Mouse (Mus musculus) monocyte, adult 2 months (primary cell): ENCODE measurements around the gene Tcte1.
A peak's percentile ranks its signal among the peaks of the same experiment; 100 is the strongest.

Source experiments
- DNase-seq, 2 experiments: peaks; one replicate each; pipeline ENCODE4 v3.0.0; 2022; ENCODE audit warnings: low spot score in 2 of 2, low read depth in 1 of 2

The Tcte1 gene

DNA sequence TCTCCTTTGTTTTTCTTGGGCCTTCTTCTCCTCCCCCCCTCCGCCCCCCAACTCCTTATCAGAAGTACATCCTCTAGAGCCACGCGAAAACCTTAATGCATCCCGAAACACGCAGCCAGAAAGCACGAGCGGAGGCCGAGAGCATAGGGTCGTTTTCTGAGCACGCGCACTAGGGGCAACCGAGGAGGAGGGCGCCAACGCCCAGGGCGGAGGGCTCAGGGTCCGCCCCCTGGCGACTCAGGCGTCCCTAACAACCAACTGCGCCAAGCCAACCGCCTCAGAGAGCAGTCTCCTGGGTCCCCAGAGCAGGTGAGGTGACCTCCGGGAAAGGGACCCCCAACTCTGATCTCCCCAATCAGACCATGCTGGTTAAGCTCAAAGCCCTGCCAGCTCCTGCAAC, at the start of gene Tcte1:
Gene Tcte1, plus strand, starts transcription at position 172 of the 400 bp plus-strand sequence.
- DNase-seq = no peak

DNA sequence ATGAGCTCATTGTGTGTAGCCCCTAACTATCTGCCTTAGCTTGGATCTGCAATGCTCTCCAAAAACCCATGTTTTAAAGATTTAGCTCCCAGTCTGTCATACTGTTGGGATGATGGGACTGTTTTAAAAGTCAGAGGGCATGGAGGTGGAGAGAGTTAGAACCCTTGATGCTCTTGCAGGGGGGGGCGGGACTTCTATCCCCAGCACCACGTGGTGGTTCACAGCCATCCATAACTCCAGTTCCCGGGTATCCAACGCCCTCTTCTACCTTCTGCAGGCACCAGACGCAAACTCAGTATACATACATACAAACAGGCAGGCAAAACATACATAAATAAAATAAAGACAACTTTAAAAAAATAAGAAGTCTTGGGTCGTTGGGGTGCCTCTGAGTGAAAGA, 49.6 kb upstream of the Tcte1 start:
- DNase-seq = no peak

DNA sequence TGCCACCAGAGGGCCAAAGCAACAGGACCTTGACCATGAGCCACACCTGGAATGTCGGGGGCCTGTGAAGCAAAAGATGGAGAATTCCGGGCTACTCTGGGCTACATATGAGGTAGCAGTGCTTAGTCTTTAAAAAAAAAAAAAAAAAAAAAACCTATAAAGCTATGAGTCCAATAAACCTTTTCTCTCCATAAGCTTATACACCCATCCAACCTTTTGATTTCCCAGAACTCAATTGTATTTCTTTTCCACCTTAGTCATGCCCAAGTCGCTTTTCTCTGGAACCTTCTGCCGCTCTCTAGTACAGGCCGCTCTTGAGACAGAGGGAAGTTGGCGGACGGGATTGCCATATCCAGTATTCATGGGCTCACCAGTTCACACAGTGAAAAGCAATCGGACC, 49.1 kb upstream of the Tcte1 start:
- no peak for DNase-seq

DNA sequence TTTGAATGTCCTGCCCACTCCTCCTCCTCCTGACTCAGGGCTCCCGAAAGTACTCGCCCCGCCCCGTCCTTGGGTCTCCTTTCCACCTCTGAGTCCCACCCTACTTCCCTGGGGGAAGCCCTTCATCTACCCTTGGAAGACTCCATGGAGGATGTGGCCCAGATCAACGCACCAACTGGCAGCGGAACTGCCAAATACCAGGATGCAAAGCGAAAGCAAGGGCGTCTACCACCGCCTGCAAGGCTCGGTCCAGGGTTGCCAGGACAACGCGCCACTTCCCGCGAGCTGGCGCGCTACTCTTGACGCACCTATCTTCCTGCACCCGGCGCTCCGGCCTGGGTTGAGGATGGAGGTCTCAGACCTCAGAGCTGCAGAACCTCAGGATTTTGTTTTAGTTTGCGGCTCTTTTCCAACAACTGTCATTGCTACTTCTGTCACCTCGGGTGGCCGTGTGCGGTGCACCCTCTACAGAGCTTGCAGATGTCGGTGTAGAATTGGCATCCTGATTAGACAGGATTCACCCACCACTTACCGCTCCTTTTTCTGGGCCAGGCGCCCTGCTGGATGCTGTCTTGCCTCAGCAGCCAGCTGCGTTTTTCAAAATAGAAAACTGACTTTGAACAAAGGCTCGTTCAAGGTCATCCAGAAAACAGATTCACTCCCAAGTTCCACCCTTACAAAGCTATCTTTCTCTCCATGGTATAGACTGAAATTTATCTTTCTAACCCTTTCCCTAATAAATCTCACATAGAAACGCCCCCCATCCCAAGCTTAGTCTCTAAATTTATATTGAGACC, 48.4 kb upstream of the Tcte1 start, which contains the start of gene Spats1:
Gene Spats1, minus strand, starts transcription at position 747 of the 797 bp plus-strand sequence.
- peak; percentile 7 to 22 for DNase-seq

DNA sequence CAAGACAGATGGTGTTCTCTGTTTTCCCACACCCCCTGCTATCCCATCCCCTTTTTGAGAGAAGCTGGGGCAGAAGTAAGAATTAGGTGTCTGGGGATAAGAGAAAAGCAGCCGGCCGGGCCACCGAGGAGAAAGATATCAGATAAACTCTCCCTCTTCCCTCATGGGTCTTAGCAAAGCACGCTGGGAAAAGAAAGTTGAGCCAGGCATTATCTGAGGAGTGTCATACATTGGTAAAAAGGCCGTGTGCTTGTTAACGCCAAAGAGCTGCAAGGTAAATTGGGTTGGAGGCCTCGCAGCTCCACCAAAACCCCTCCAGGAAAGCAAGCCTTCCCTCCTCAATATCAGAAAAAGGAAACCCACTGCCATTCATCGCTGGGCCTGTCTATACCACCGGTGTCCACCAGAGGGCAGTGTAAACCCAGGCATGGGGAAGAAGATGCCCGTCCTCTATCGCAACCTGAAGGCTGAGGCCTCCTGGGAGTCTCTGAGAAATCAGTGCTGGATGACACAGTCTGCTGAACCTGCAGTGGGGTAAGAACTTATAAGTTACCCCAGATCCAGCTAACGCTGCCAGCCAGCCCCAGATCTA, 44.9 kb upstream of the Tcte1 start:
- DNase-seq = peak; percentile 48 to 70

DNA sequence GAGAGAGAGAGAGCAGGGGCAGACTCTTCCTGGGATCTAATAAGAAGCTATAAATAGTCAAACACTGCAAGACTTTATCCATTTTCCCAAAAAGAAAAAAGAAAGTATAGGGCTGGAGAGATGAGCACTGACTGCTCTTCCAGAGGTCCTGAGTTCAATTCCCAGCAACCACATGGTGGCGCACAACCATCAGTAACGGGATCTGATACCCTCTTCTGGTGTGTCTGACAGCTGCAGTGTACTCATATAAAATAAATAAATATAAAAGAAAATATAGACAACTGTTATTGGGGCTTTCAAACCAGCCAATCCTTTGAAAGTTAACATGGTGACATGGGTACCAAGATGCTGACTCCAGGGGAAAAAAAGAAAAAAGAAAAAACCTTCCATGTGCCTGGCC, 42.8 kb upstream of the Tcte1 start:
- no peak for DNase-seq

DNA sequence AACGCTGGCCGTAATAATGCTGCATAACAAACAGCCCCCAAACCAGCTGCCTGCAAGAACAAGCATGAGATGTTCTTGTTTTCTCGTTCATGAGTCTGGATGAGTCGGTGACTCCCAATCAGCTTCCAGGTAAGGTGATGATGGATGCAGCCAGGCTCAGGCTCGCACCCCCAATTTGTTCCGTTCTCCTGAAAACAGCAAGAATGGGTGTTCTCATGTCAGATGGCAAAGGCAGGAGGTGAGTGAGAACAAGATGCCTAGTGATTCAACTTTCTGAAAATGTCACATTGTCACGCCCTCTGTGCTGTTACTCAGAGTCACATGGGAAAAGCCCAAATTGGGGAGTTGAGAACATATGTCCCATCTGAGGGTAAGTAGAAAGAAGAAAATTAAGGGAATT, 37.7 kb upstream of the Tcte1 start:
- no peak for DNase-seq

DNA sequence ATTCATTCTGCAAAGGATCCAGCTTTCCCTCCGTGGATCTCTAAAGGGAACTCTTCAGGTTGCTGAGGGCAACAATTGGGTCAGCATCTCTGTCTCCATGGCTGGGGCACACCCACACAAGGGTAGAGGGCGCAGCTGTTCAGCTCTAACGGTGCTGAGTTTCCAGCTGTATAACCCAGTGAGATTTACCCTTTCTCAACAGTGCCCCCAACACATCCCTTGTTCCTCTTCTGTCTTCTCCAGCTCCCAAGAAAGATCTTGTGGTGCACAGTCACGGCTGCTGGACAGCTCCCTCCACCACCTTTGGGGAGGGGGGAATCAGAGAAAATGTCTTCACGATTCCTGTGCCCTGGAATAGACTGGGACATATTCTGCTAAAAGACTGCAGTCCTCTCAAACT, 36.0 kb upstream of the Tcte1 start:
- no peak for DNase-seq

DNA sequence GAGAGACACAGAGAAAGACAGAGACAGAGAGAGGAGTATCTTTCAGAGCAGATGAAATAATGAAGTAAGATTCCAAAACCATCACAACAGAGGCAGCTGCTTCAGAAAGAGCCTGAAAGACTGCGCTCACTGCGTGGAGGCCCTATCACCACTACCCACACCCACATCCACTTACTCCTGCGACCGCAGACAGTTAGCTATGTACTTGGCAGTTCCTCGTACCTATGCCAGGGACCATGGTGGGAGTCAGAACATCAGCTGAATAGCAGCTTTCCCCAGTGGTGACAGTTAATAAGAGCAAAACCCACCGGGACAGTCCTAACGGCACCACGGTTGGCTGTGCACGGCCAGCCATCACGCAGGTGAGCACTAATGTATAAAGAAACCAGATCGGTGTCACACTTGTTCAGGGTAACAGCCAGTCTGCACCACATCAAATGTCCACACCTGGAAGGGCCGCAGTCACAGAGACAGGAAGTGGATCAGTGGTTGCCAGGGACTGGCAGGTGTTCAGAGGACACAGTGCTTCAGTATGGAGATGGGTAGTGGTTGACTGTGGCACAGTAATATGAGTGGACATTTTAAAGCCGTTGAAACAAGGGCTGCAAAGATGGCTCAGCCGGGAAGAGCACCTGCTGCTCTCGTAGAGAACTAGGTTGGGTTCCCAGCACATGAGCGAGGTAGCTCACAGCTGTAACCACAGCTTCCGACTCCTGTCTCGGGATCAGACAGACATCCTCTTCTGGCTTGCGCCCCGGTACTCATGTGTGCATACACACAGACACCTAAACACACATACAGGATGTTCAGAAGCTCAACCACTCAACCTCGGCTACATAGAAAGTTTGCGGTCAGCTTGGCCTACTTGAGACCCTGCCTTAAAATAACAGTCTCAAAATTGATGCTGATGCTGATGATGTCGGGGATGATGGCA, 34.6 kb upstream of the Tcte1 start:
- DNase-seq = no peak

DNA sequence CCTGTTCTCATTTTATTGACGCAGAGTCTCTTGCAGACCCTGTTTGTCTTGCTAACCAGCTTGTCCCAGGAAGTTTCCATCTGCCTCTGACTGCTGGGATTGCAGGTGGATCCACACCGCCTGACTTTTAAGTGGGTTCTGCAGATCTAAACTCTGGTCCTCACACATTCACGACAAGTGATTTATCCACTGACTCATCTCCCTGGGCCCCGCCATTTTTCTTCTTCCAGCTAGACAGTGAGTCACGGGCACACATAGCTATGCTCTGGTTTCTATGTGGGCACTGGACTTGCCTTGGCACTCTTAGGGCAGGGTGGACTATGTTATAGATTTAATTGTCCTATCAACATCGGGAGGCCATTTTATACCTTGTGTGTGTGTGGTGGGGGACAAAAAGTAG, 33.5 kb upstream of the Tcte1 start:
- no peak for DNase-seq

DNA sequence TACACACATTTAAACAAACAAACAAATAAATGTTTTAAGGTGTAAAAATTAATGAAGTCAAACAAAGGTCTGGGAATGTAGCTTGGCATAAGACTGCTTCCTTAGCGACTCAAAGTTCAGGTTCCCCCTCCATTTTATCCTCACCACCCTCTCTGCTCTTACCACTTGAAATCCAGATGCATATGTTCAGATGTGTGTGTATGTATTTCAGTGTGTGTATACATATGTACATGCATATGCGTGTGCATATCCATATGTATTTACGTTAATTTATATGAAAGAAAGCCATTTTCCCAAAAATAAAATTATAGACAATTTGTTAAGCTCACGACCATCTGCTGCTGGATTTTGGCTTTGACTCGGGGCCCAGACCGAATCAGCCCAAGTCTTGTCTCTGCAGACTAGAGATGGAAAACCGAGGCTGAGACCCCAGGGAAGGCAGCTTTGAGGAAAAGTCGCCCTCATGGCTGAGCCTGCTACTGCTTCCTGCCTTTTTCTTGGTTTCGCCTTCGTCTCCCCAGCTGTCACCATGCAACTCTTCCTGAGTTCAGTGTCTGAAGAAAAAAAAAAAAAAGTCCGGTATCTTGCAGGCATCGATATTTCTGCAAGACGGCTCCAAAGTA, 32.6 kb upstream of the Tcte1 start:
- DNase-seq = no peak

DNA sequence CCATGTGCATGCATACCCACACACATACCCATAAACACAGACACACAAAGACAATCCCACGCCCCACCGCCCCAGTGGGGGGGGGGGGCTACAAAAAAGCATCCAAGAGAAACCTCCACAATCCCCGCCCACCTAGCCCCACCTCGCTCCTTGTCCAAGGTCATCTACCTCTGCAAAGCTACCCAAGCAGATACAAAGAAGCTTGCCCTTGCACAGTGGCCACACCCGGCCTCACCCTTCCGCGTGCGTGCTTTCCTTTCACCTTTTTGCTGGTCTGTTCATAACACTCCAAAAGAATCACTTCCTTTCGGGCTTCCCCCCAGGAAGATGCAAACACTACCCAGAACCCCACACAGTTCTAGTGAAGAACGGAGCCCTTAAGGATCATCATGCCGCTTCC, 27.8 kb upstream of the Tcte1 start:
- no peak for DNase-seq

DNA sequence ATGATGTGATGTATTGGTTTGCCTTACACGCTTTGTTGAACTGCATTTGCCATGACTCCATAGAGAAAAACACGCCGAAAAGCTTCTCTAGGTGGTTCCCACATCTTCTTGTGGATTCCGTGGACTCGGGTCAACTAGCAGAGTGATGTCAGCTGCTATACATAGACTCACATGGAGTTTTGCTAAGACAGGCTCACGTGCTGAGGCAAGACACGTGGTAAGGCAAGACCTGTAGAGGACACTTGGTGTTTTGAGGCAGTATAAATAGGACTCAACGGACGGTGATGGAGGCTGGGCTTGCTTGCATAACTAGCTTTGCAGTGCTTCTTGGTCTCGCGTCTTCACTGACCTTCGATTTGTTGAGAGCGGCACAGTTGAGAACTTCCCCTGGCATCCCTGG, 24.8 kb upstream of the Tcte1 start:
- DNase-seq = no peak

DNA sequence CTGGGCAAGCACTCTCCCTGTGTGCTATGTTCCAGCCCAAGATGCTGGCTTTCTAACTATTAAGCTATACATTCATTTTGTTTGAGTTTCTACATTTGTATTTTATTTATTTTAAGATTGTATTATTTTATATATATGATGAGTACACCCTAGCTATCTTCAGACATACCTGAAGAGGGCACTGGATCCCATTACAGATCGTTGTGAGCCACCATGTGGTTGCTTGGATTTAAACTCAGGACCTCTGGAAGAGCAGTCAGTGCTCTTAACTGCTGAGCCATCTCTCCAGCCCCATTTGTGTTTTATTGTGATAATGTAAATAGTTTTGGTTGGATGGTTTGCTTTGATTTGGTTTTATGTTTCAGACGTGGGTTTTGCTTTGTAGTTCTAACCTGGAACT, 23.7 kb upstream of the Tcte1 start:
- no peak for DNase-seq

DNA sequence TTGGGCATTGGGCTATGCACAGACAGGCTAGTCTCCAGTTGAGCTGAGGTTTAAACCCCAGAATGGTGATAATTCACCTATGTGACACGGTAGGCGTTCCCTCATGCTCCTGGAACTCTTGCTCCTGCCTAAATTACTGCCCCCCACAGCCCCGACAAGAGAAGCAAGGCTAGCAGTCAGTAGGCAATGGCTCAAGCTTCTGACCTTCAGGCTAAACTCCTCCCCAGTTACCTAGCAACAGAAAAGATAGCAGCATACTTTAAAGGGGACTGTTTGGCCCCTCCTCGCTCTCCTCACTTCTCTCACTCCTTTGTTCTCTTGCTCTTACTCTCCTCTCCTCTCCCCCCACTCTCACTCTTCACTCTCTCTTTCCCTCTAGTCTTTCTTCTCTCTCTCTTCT, 22.3 kb upstream of the Tcte1 start:
- no peak for DNase-seq

DNA sequence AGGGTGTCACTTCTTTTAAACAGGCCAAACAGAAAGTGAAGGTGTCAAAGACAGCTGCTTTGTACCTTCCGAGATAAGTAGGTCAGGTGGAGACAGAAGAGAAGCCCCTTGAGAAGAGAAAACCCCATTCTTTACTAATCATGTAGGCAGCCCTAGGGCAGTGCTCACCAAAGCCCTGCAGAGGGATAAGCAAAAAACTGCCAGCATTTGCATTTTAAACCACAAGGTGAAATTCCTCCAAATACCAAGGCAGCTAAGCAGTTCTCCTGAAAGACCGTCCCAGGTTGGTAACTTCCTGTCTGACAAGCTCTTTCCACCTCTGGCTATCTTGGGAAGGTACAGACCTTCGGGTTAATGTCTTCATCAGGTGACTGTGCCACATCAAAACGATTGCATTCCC, 20.9 kb upstream of the Tcte1 start:
- no peak for DNase-seq

DNA sequence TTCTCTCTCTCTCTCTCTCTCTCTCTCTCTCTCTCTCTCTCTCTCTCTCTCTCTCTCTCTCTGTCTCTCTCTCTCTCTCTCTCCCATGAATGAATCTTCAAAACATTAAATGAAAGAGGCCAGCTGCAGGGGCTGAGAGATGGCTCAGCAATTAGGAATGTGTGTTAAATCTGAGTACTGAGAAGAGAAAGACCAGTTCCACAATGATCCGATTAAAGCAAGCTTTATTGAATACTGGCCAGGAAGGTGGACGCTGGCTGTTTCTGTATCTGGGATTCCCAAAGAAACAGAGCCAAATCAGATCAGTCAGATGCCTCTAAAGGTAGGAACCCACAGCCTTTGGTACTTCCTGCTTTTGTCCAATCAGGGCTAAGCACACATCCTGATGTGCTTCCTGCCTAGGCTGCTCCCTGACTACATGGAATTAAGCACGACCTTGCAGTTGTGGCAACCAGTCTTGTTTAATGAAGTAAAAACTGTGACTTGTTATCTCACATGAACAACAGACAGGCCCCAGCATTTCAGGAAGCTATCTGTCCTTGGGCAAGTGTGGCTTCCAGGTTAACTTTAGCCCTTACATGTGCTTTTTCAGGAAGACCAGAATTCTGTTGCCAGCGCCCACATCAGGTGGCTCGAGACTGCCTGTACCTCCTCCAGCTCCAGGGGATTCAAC, 19.8 kb upstream of the Tcte1 start:
- DNase-seq = no peak

DNA sequence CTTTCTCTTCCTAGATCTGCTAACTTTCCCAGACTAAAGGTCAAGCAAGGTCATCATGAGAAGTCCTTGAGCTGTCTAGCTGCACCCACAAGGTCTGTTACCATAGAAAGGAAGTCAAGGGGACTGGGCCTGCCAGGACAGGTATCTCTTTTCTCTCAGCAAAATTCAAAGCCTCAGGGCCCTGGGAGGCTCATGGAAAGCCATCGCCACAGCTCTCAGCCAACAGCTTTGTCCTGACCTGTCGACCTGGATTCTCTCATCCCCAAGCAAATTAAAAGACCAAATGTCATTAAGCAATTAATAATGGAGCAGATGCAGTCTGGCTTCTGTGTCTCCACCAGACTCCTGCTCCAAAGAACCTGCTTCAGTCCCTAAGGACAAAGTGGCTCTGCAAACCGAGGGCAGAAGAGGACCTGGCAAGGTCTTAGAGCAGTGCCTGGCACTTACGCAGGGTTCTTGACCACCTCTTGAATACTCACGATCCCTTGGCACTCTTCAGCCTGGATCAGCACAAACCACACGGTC, 17.2 kb upstream of the Tcte1 start:
- DNase-seq = no peak

DNA sequence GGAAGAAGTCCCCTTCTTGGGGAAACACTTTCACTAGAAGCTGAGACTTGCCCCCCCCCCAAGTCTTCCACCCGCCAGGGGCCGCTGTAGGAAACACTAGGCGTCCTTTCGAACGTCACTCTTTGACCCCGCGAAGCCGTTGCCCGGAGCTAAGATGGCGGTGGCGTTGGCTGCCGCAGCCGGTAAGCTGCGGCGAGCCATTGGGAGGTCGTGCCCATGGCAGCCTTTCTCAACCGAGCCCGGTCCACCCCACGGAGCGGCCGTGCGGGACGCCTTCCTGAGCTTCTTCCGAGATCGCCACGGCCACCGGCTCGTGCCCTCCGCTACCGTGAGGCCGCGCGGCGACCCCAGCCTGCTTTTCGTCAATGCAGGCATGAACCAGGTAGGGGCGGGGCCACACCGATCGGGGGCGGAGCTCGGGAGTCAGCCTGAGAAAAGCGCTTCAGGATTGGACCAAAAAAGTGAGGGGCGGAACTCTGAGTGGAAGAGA, 16.5 kb upstream of the Tcte1 start, which contains the start of gene Aars2:
Gene Aars2, plus strand, starts transcription at position 142 of the 490 bp plus-strand sequence.
- DNase-seq = peak; percentile 74 to 89

DNA sequence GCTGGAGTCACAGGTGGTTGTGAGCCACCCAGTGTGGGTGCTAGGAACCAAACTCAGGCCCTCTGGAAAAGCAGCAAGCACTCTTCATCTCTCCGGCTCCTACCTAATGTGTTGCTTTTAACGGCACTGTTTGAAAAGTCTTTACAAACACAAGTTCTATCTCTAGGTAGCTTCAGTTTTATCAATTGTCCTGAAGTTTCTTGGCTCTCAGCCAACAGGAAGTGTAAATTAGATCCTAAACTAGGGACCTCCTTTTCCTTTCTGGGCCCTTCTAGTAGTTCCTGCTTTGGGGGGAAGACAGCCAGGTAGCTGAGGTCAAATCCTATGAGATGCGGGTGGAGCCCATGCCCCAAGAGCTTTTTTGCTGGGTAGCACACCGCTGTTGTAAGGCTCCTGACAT, 12.4 kb upstream of the Tcte1 start:
- DNase-seq = no peak
